Mouse (Mus musculus) limb, embryonic 14.5 days (tissue): ENCODE measurements around the gene Pde1b. TPM values are rescaled to one million over a fixed set of nuclear protein-coding genes. Genes with fewer than 3 reads are reported as not detected.

Experiments
- ATAC-seq: fragments of 200-750 bp; cut with Nextera tagmentation; 2 replicates; pipeline ENCODE4 v1.8.0; 2017; ENCODE audit warnings: low read depth, moderate number of reproducible peaks, moderate TSS enrichment; ENCODE audit not compliant: low FRiP score
- DNase-seq: peaks from one replicate; pipeline ENCODE4 v3.0.0-alpha.2; 2015; ENCODE audit warnings: low spot score
- H3K27ac ChIP-seq: fragments of 300-500 bp; sonication (generic); replicated peaks from 2 replicates; pipeline ENCODE4 v1.5.1; 2014; ENCODE audit warnings: low read depth, mild to moderate bottlenecking, low read length, moderate library complexity, mixed read lengths
- H3K27me3 ChIP-seq: fragments of 300-500 bp; sonication (generic); 2 replicates; pipeline ENCODE4 v1.6.1; 2014; ENCODE audit warnings: low read length, mixed read lengths; ENCODE audit not compliant: control insufficient read depth, insufficient read depth
- H3K36me3 ChIP-seq: fragments of 300-500 bp; sonication (generic); 2 replicates; pipeline ENCODE4 v1.6.1; 2014; ENCODE audit warnings: mild to moderate bottlenecking, low read length, moderate library complexity, mixed read lengths; ENCODE audit not compliant: control insufficient read depth, insufficient read depth
- H3K4me1 ChIP-seq: fragments of 300-500 bp; sonication (generic); 2 replicates; pipeline ENCODE4 v1.6.1; 2014; ENCODE audit warnings: antibody characterized with exemption, low read length, mixed read lengths; ENCODE audit not compliant: control insufficient read depth, insufficient read depth
- H3K4me2 ChIP-seq: fragments of 300-500 bp; sonication (generic); replicated peaks from 2 replicates; pipeline ENCODE4 v1.6.1; 2014; ENCODE audit warnings: low read depth, mild to moderate bottlenecking, low read length, moderate library complexity; ENCODE audit not compliant: severe bottlenecking
- H3K4me3 ChIP-seq: fragments of 300-500 bp; sonication (generic); replicated peaks from 2 replicates; pipeline ENCODE4 v1.5.1; 2014; ENCODE audit warnings: low read length
- H3K9ac ChIP-seq: fragments of 300-500 bp; sonication (generic); 2 replicates; pipeline ENCODE4 v1.6.1; 2014; ENCODE audit warnings: mild to moderate bottlenecking, low read depth, low read length, moderate library complexity; ENCODE audit not compliant: severe bottlenecking
- H3K9me3 ChIP-seq: fragments of 300-500 bp; sonication (generic); 2 replicates; pipeline ENCODE4 v1.6.1; 2016; ENCODE audit warnings: low read length; ENCODE audit not compliant: control insufficient read depth
- POLR2A ChIP-seq: fragments of 200-500 bp; IDR thresholded peaks from 2 replicates; pipeline ENCODE4 v1.8.0; 2012; ENCODE audit warnings: inconsistent platforms, mild to moderate bottlenecking, moderate library complexity, borderline replicate concordance; ENCODE audit not compliant: insufficient read depth, insufficient read length; ENCODE audit errors: extremely low read depth
- WGBS: fragments of 180-500 bp; shearing (Covaris S2); extraction: QIAGEN DNeasy Blood & Tissue Kit; methylation state at CpG from one replicate; pipeline ENCODE4 v1.1.7; 2014; 5-methylcytosine and 5-hydroxymethylcytosine counted together
- polyA plus RNA-seq, 2 experiments: library from polyadenylated mRNA; depleted of rRNA in 1 of 2; stranded (reverse) in 1 of 2; unstranded in 1 of 2; fragments of >200 nt; fragmentation: Nextera tagmentation in 1 of 2; extraction: Ambion mirVana in 1 of 2; gene quantifications; 2 replicates each; pipeline versions ENCODE4 v1.2.1 to v1.2.3; 2012 to 2014

The Pde1b gene
- polyA plus RNA-seq, 2 experiments = 4.4 to 6.9 TPM

GRCm38 (mm10) chr15:103498157-103498556, 4.7 kb upstream of the Pde1b start:
- Histone ChIP-seq H3K27ac (no peak overlapping the region), H3K4me1 (peaks cover 9% of the 10 kb centered on the region; the same call in 1 of the 2 replicates), H3K4me3 (no peak overlapping the region), H3K27me3 (no peaks in the 10 kb centered on the region), H3K9ac (no peak overlapping the region), H3K9me3 (no peaks in the 10 kb centered on the region), H3K4me2 (no peak overlapping the region), H3K36me3 (no peaks in the 10 kb centered on the region)
- DNase-seq = no peak
- 0 out of 2 replicates have a peak, but pooled peaks have one; percentile 23 for ATAC-seq
- WGBS = 24% methylated on average over 3 of the region's 3 CpGs
- no peak for TF ChIP-seq POLR2A

DNA sequence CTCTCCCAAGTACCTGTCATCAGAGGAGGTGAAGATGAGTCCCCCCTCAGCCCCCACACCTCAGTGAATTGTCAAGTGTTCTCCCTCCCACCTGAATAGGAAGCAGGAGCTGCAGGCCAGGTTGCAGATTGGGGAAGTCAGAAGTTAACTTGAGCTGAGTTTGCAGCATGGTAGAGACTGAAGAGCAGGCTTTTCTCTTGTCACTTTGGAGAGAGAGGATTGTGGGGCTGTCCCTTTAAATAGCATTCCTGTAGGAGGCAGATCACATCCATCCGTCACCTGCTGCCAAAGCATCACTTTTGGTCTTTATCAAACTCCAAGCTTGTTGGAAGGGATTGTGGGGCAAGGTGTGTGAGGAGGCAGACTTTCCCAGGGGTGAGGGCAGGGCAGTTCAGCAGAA, 2.1 kb upstream of the Pde1b start:
- WGBS = 69% methylated on average over 1 of the region's 1 CpGs
- no peak for DNase-seq
- Histone ChIP-seq H3K4me3 (no peak overlapping the region), H3K27ac (no peak overlapping the region), H3K4me2 (no peak overlapping the region), H3K27me3 (peaks cover 16% of the 10 kb centered on the region), H3K9ac (no peak overlapping the region), H3K9me3 (no peaks in the 10 kb centered on the region), H3K36me3 (no peaks in the 10 kb centered on the region), H3K4me1 (peaks cover 9% of the 10 kb centered on the region; the same call in 1 of the 2 replicates)
- no peak for ATAC-seq
- no peak for TF ChIP-seq POLR2A

GRCm38 (mm10) chr15:103501186-103501585, 1.6 kb upstream of the Pde1b start:
- peaks cover 16% of the 10 kb centered on the region for H3K27me3 ChIP-seq
- H3K27ac ChIP-seq = no peak overlapping the region
- H3K9me3 ChIP-seq = no peaks in the 10 kb centered on the region
- H3K9ac ChIP-seq = no peak overlapping the region
- H3K4me2 ChIP-seq = no peak overlapping the region
- no peak for TF ChIP-seq POLR2A
- H3K36me3 ChIP-seq = no peaks in the 10 kb centered on the region
- no peak overlapping the region for H3K4me3 ChIP-seq
- WGBS = 57% methylated on average over 2 of the region's 2 CpGs
- H3K4me1 ChIP-seq = peaks cover 9% of the 10 kb centered on the region; the same call in 1 of the 2 replicates
- ATAC-seq (no peak), DNase-seq (no peak)

GRCm38 (mm10) chr15:103503251-103503600, 392 bp downstream of the Pde1b start:
- TF ChIP-seq POLR2A = no peak
- Histone ChIP-seq H3K27ac (0 out of 2 replicates have a peak overlapping the region, but pooled peaks have one; percentile 26), H3K4me2 (peak overlapping the region; percentile 92), H3K36me3 (no peaks in the 10 kb centered on the region), H3K9me3 (no peaks in the 10 kb centered on the region), H3K9ac (peak overlapping the region; percentile 58), H3K4me3 (peak overlapping the region; percentile 55), H3K4me1 (peaks cover 5% of the 10 kb centered on the region; the same call in 1 of the 2 replicates), H3K27me3 (peaks cover 16% of the 10 kb centered on the region)
- DNase-seq (no peak), ATAC-seq (peak; percentile 45; the same call in 1 of the 2 replicates)
- 2% methylated on average over 12 of the region's 15 CpGs for WGBS

DNA sequence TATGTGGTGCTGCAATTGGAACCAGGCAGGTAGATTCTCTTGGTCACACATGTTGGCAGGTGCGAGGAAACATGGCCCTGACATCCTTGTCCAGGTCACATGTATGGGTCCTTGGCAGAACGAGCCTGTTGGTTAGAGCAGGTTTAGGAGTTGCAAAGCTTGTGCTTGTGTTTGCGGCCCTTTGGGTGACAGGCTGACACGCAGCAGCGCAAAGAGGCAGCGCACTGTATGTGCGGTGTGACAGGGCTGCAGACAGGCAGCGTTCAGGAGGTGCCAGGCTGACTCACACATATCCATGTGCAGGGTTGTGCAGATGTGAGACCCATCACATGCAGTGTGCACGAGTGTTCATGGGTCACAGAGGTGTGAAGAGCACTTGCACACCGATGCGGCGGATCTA, 826 bp downstream of the Pde1b start:
- DNase-seq (no peak), ATAC-seq (no peak)
- Histone ChIP-seq H3K9ac (peak overlapping the region; percentile 58; the same call in 1 of the 2 replicates), H3K4me1 (peaks cover 5% of the 10 kb centered on the region; the same call in 1 of the 2 replicates), H3K9me3 (no peaks in the 10 kb centered on the region), H3K27ac (no peak overlapping the region), H3K4me3 (peak overlapping the region; percentile 55), H3K27me3 (peaks cover 16% of the 10 kb centered on the region), H3K36me3 (no peaks in the 10 kb centered on the region), H3K4me2 (peak overlapping the region; percentile 92)
- WGBS = 46% methylated on average over 12 of the region's 12 CpGs
- TF ChIP-seq POLR2A = no peak
